Mouse (Mus musculus) left cerebral cortex, postnatal 36 days (tissue): Measurements from ENCODE around the gene Olfr371. TPM values are rescaled to one million over a fixed set of nuclear protein-coding genes. Genes with fewer than 3 reads are reported as not detected.
A peak's percentile ranks its signal among the peaks of the same experiment; 100 is the strongest.

Experiments used
- DNase-seq, 2 experiments: peaks; one replicate each; pipeline ENCODE4 v3.0.0; 2021 to 2022; ENCODE audit warnings: low spot score in 2 of 2, mixed read lengths in 1 of 2
- intact Hi-C: fragments of 180-260 bp; cut with DNase I; formaldehyde crosslinking; loops from one replicate; pipeline ENCODE4 v1.15.1; 2025
- total RNA-seq, 2 experiments: library from RNA; stranded (reverse); gene quantifications; 2 replicates each; pipeline ENCODE4 v1.2.3; 2021

The Olfr371 gene
- not detected for total RNA-seq

GRCm38 (mm10) chr8:85225688-85226087 lies at the start of gene Olfr371:
Olfr371 (plus strand) TSS chr8:85225988.
- intact Hi-C loops, result no loop called here
- DNase-seq, result no peak

GRCm38 (mm10) chr8:85192346-85192745 lies 33.4 kb upstream of the Olfr371 start:
- DNase-seq, result no peak
- intact Hi-C loops, result no loop called here

- DNase-seq, result peak; percentile 8 to 11
- intact Hi-C loops, result no loop called here
Measured at GRCm38 (mm10) chr8:85220220-85220619, 5.6 kb upstream of the Olfr371 start.

GRCm38 (mm10) chr8:85220992-85221391 lies 4.8 kb upstream of the Olfr371 start:
- DNase-seq, result no peak

GRCm38 (mm10) chr8:85227297-85227696 lies 1.5 kb downstream of the Olfr371 start:
- no peak for DNase-seq
- intact Hi-C loops, result no loop called here

More at GRCm38 (mm10) chr8:85220992-85221391, 4.8 kb upstream of the Olfr371 start:
- intact Hi-C loops, result no loop called here

Other genes starting within 250 kb of the Olfr371 start
- gene Junb, start 247.3 kb upstream of the Olfr371 start, total RNA-seq, result 100 to 1,000 TPM in 1 of 2 experiments, 10 to 100 TPM in 1; 43.2 to 133 TPM
- gene Hook2, start 235.4 kb upstream of the Olfr371 start, total RNA-seq, result 10 to 100 TPM in 1 of 2 experiments, 1 to 10 TPM in 1; 8.2 to 10.0 TPM
- not detected for gene Best2, start 211.5 kb upstream of the Olfr371 start, total RNA-seq
- 100 to 1,000 TPM; 119 to 143 TPM for gene Asna1, start 200.7 kb upstream of the Olfr371 start, total RNA-seq
- gene Trir, start 199.2 kb upstream of the Olfr371 start, total RNA-seq, result 100 to 1,000 TPM; 124 to 132 TPM
- 100 to 1,000 TPM; 160 to 169 TPM for gene Tnpo2, start 189.1 kb upstream of the Olfr371 start, total RNA-seq
- 10 to 100 TPM; 21.7 to 22.8 TPM for gene Fbxw9, start 165.9 kb upstream of the Olfr371 start, total RNA-seq
- not detected for gene Gm5741, start 158.0 kb upstream of the Olfr371 start, total RNA-seq
- 10 to 100 TPM; 64.4 to 68.5 TPM for gene Dhps, start 154.2 kb upstream of the Olfr371 start, total RNA-seq
- 10 to 100 TPM; 48.2 to 54.8 TPM for gene Wdr83os, start 145.2 kb upstream of the Olfr371 start, total RNA-seq
- 10 to 100 TPM; 26.0 to 28.9 TPM for gene Wdr83, start 144.7 kb upstream of the Olfr371 start, total RNA-seq
- gene Man2b1, start 142.7 kb upstream of the Olfr371 start, total RNA-seq, result 10 to 100 TPM; 36.6 to 38.2 TPM
- gene Zfp791, start 102.9 kb upstream of the Olfr371 start, total RNA-seq, result 1 to 10 TPM; 6.7 to 8.7 TPM
- not detected for gene Cks1brt, start 74.1 kb upstream of the Olfr371 start, total RNA-seq
- 10 to 100 TPM; 27.8 to 30.3 TPM for gene Orc6, start 73.6 kb downstream of the Olfr371 start, total RNA-seq
- gene Vps35, start 73.8 kb downstream of the Olfr371 start, total RNA-seq, result 100 to 1,000 TPM; 123 to 125 TPM
- gene Mylk3, start 160.4 kb downstream of the Olfr371 start, total RNA-seq, result 1 to 10 TPM; 2.3 to 3.2 TPM
- 10 to 100 TPM; 11.1 to 14.2 TPM for gene 4921524J17Rik, start 206.8 kb downstream of the Olfr371 start, total RNA-seq